11 mouse cellular contexts compared by ENCODE assay signal in genomic region chr5:101995451-101995995, GRCm38 (mm10).
DNase-seq lines count a peak whose midpoint lies in the region; ATAC-seq and TF ChIP-seq lines count a peak whose summit lies in the region.
"Had no signal": no experiment of that assay in that cellular context is flagged by ENCODE, and none has a peak within 500 bp of the region (broad histone marks: within the 10 kb centered on the region; RNA-seq: fewer than 3 reads in every experiment).

No protein-coding gene starts in this region.

- TF ChIP-seq EP300 in stomach, postnatal 0 days (optimal IDR thresholded peaks at IDR 0.05), result no peak

- ATAC-seq in erythroid progenitor cell, adult 5-6 weeks (replicated peaks; ENCODE audit: low FRiP score, poor library complexity, severe bottlenecking), result peak; percentile 68
- no peak for ATAC-seq in stomach, postnatal 0 days (ENCODE audit: low FRiP score, low TSS enrichment)
- ATAC-seq in inflammation-experienced regulatory T-cells, adult 6 months, result no peak
- ATAC-seq: hindbrain, embryonic 16.5 days had no signal

- no peak for TF ChIP-seq POLR2A in cerebellum, adult 2 months (IDR thresholded peaks at IDR 0.05; ENCODE audit: borderline replicate concordance, insufficient read depth, low read length)
- no peak for TF ChIP-seq POLR2A in spleen, adult 2 months (IDR thresholded peaks at IDR 0.05; ENCODE audit: low read depth, low read length)

- no peak overlapping the region for H3K4me2 ChIP-seq in stomach, postnatal 0 days (replicated peaks; ENCODE audit: low read depth)
- H3K4me2 ChIP-seq: neural tube, embryonic 12.5 days had no signal

- H3K4me3 ChIP-seq in cerebellum, adult 2 months (replicated peaks; ENCODE audit: insufficient read depth, low read depth, low read length), result no peak overlapping the region
- H3K4me3 ChIP-seq in spleen, adult 2 months (ENCODE audit: extremely low read depth, insufficient read depth, insufficient read length), result no peak overlapping the region
- H3K4me3 ChIP-seq in stomach, postnatal 0 days (ENCODE audit: low read depth, low read length), result no peak overlapping the region
- H3K4me3 ChIP-seq: neural tube, embryonic 12.5 days had no signal

- peaks cover 5% of the 10 kb centered on the region for H3K4me1 ChIP-seq in cerebellum, adult 2 months (ENCODE audit: control insufficient read depth, insufficient read depth, low read length)
- H3K4me1 ChIP-seq in spleen, adult 2 months (ENCODE audit: control insufficient read depth, insufficient read depth, insufficient read length), result no peaks in the 10 kb centered on the region
- H3K4me1 ChIP-seq in stomach, postnatal 0 days (replicated peaks; ENCODE audit: control insufficient read depth, insufficient read depth), result no peaks in the 10 kb centered on the region; the same call in none of the 2 replicates
- H3K4me1 ChIP-seq: neural tube, embryonic 12.5 days had no signal

- TF ChIP-seq CTCF in cerebellum, adult 2 months (IDR thresholded peaks at IDR 0.05; ENCODE audit: borderline replicate concordance, insufficient read depth, low read depth, low read length), result peak; percentile 38; the same call in 1 of the 2 replicates
- TF ChIP-seq CTCF in spleen, adult 2 months (IDR thresholded peaks at IDR 0.05; ENCODE audit: extremely low read depth, insufficient read depth, insufficient read length, insufficient replicate concordance), result 0 out of 2 replicates have a peak, but pooled peaks have one; percentile 2
- peak; percentile 66 for TF ChIP-seq CTCF in stomach, postnatal 0 days (IDR thresholded peaks at IDR 0.05; ENCODE audit: low read depth)

- no peak overlapping the region for H3K9ac ChIP-seq in stomach, postnatal 0 days (ENCODE audit: low read length)
- H3K9ac ChIP-seq: neural tube, embryonic 12.5 days had no signal

- no peaks in the 10 kb centered on the region for H3K27me3 ChIP-seq in cerebellum, adult 2 months (ENCODE audit: control insufficient read depth, insufficient read depth, low read length)
- no peaks in the 10 kb centered on the region for H3K27me3 ChIP-seq in spleen, adult 2 months (ENCODE audit: control insufficient read depth, insufficient read depth, low read length)
- no peaks in the 10 kb centered on the region for H3K27me3 ChIP-seq in stomach, postnatal 0 days (ENCODE audit: control insufficient read depth, insufficient read depth, low read length)
- H3K27me3 ChIP-seq: neural tube, embryonic 12.5 days had no signal

- H3K9me3 ChIP-seq in stomach, postnatal 0 days (ENCODE audit: control insufficient read depth, low read length), result no peaks in the 10 kb centered on the region
- H3K9me3 ChIP-seq: neural tube, embryonic 12.5 days had no signal

- no peaks in the 10 kb centered on the region for H3K36me3 ChIP-seq in spleen, adult 2 months (ENCODE audit: control insufficient read depth, insufficient read depth, low read length)
- no peaks in the 10 kb centered on the region for H3K36me3 ChIP-seq in stomach, postnatal 0 days (ENCODE audit: control insufficient read depth, insufficient read depth, low read length)

- H3K27ac ChIP-seq in cerebellum, adult 2 months (ENCODE audit: insufficient read depth, low read length), result no peak overlapping the region
- no peak overlapping the region for H3K27ac ChIP-seq in spleen, adult 2 months (ENCODE audit: insufficient read depth, low read length)
- no peak overlapping the region for H3K27ac ChIP-seq in stomach, postnatal 0 days (replicated peaks)
- H3K27ac ChIP-seq: neural tube, embryonic 12.5 days had no signal

- peak in 1 of 2 experiments; percentile 7 for DNase-seq in cerebellum, adult 2 months
- DNase-seq in cerebellum, adult 11-12 months, result no peak
- no peak for DNase-seq in spleen, adult 2 months (ENCODE audit: low read depth in 1 of 2, low spot score in 2 of 2)
- no peak for DNase-seq in spleen, adult 18-20 months
- DNase-seq in stomach, postnatal 0 days (ENCODE audit: low spot score), result no peak
- DNase-seq in T-cell, adult 2 months (ENCODE audit: low spot score), result no peak
- DNase-seq: cerebellum, adult 11 months had no signal

- WGBS in cerebellum, adult 2 months, result 75% methylated on average over 3 of the region's 3 CpGs
- 87% methylated on average over 3 of the region's 3 CpGs for WGBS in spleen, adult 2 months
- 68% methylated on average over 3 of the region's 3 CpGs for whole genome bisulfite sequencing in stomach, postnatal 0 days

Comparison
In these comparisons a context has a peak if more than half of its experiments do, and no peak if none do; other contexts are left out.
1. CTCF ChIP-seq: peak in every context shown above with its lines; median percentile 66 in stomach, postnatal 0 days; 38 in cerebellum, adult 2 months; 2 in spleen, adult 2 months.